Mouse (Mus musculus) myocyte (in vitro differentiated cells): Measurements from ENCODE around the gene Cracr2b.
A peak's percentile ranks its signal among the peaks of the same experiment; 100 is the strongest.

ENCODE experiments used
- E2F4 ChIP-seq: IDR thresholded peaks from one replicate; pipeline ENCODE4 v1.6.1; 2011; ENCODE audit warnings: mild to moderate bottlenecking, control low read depth, moderate library complexity; ENCODE audit not compliant: insufficient read depth
- MAX ChIP-seq: IDR thresholded peaks from one replicate; pipeline ENCODE4 v1.6.1; 2011; ENCODE audit warnings: low read depth, mild to moderate bottlenecking, control low read depth
- MYOD1 ChIP-seq, 3 experiments: IDR thresholded peaks; one replicate each; pipeline ENCODE4 v1.6.1; 2011; ENCODE audit warnings: control low read depth in 2 of 3, low read depth in 2 of 3, mild to moderate bottlenecking in 2 of 3, moderate library complexity in 1 of 3; ENCODE audit not compliant: insufficient read length in 2 of 3, control insufficient read depth in 1 of 3
- POLR2A ChIP-seq: IDR thresholded peaks from one replicate; pipeline ENCODE4 v1.6.1; 2011; ENCODE audit warnings: low read depth, mild to moderate bottlenecking, control low read depth, moderate library complexity; ENCODE audit not compliant: insufficient read length
- POLR2AphosphoS2 ChIP-seq: IDR thresholded peaks from one replicate; pipeline ENCODE4 v1.6.1; 2011; ENCODE audit warnings: low read depth, control low read depth; ENCODE audit not compliant: insufficient read length
- TCF12 ChIP-seq: IDR thresholded peaks from one replicate; pipeline ENCODE4 v1.6.1; 2011; ENCODE audit warnings: mild to moderate bottlenecking, control low read depth; ENCODE audit not compliant: poor library complexity, insufficient read depth, severe bottlenecking

DNA sequence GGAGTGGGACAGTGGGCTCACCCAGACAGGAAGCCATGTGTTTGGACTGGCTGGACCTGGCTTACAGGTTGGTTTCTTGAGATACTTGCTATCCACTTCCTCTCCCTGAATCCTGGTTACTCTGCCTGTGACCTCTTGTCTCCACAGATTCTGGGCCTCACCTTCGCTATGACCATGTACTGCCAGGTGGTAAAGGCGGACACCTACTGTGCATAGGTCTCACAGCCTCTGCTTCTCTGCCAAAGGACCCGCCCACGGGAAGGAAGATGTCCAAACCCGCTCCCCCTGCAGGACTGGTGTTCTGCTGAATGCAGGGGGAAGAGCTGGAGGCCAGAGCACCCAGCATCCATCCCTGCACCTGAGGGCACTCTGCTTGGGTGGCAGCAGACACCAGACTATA lies 31.8 kb downstream of the Cracr2b start:
- TF ChIP-seq POLR2A (no peak), E2F4 (no peak), MAX (no peak), POLR2AphosphoS2 (peak; percentile 27), TCF12 (no peak), MYOD1 (IDR thresholded peaks at IDR 0.05; ENCODE audit: control insufficient read depth in 1 of 3, insufficient read length in 2 of 3, low read depth in 2 of 3) (no peak)
